In genomic region chr6:122624480-122624879, GRCm38 (mm10) we compare ENCODE assay signal across 20 mouse cellular contexts. TPM values are rescaled to one million over a fixed set of nuclear protein-coding genes. Genes with fewer than 3 reads are reported as not detected.
"Had no signal": no experiment of that assay in that cellular context is flagged by ENCODE, and none has a peak within 500 bp of the region (broad histone marks: within the 10 kb centered on the region; RNA-seq: fewer than 3 reads in every experiment).

No protein-coding gene starts in this region.

- DNase-seq: lung, adult 2 months; lung, postnatal 36 days; midbrain, embryonic 14.5 days; retina, postnatal 1 day; thymus, postnatal 14 days had no signal

- H3K9me3 ChIP-seq: limb, embryonic 10.5 days had no signal

- H3K4me1 ChIP-seq: limb, embryonic 10.5 days; neural tube, embryonic 12.5 days had no signal

- H3K27ac ChIP-seq: limb, embryonic 10.5 days; liver, embryonic 14.5 days; neural tube, embryonic 12.5 days; stomach, postnatal 0 days had no signal

- H3K4me2 ChIP-seq: neural tube, embryonic 12.5 days had no signal

- H3K9ac ChIP-seq: liver, embryonic 14.5 days; neural tube, embryonic 12.5 days had no signal

- H3K4me3 ChIP-seq: limb, embryonic 10.5 days; neural tube, embryonic 12.5 days had no signal

- H3K27me3 ChIP-seq: neural tube, embryonic 12.5 days had no signal

- ATAC-seq: lung, postnatal 0 days had no signal

- H3K36me3 ChIP-seq: limb, embryonic 10.5 days; neural tube, embryonic 12.5 days had no signal

RNA-seq across cellular contexts. Expression of gene Dppa3, which starts 1.7 kb away (rescaled TPM):
- total RNA-seq: layer of hippocampus, adult 8-10 months; layer of hippocampus, postnatal 14 days; left cerebral cortex, adult 18-20 months; left cerebral cortex, postnatal 10 days; megakaryocyte progenitor cell, adult 5-6 weeks; monocyte, adult 5-6 weeks; neutrophil, adult 5-6 weeks had no signal
- polyA plus RNA-seq: kidney, embryonic 14.5 days; large intestine, adult 2 months; limb, embryonic 10.5 days; liver, embryonic 14.5 days; lung, adult 2 months; lung, postnatal 0 days; midbrain, embryonic 14.5 days; neural tube, embryonic 12.5 days; stomach, postnatal 0 days had no signal

RNA-seq across cellular contexts. Expression of gene Gdf3, which starts 14.6 kb away (rescaled TPM):
- total RNA-seq: layer of hippocampus, adult 8-10 months; layer of hippocampus, postnatal 14 days; left cerebral cortex, adult 18-20 months; left cerebral cortex, postnatal 10 days had no signal
- polyA plus RNA-seq: kidney, embryonic 14.5 days; limb, embryonic 10.5 days; lung, adult 2 months; lung, postnatal 0 days; neural tube, embryonic 12.5 days; stomach, postnatal 0 days; urinary bladder, adult 2 months had no signal
